Mouse (Mus musculus): ENCODE results near the gene Endov. TPM values are rescaled to one million over a fixed set of nuclear protein-coding genes. Genes with fewer than 3 reads are reported as not detected.

The Endov gene
- polyA plus RNA-seq, 1 experiment from 2014 or later, result 17.8 TPM

Other genes with a start within 250 kb of the Endov start
- 25.6 and 29.6 TPM in 2 replicates for gene Gaa, start 223.5 kb upstream of the Endov start, polyA plus RNA-seq (2015; fragmentation: Nextera tagmentation; extraction: Ambion mirVana)
- 417 and 424 TPM in 2 replicates for gene Eif4a3, start 191.3 kb upstream of the Endov start, polyA plus RNA-seq (2015; fragmentation: Nextera tagmentation; extraction: Ambion mirVana)
- 0.14 and 0.17 TPM in 2 replicates for gene Card14, start 183.6 kb upstream of the Endov start, polyA plus RNA-seq (2015; fragmentation: Nextera tagmentation; extraction: Ambion mirVana)
- gene Sgsh, start 135.8 kb upstream of the Endov start, polyA plus RNA-seq (2015; fragmentation: Nextera tagmentation; extraction: Ambion mirVana), result 5.4 and 6.1 TPM in 2 replicates
- 2.1 and 2.5 TPM in 2 replicates for gene Slc26a11, start 135.8 kb upstream of the Endov start, polyA plus RNA-seq (2015; fragmentation: Nextera tagmentation; extraction: Ambion mirVana)
- 18.7 and 20.2 TPM in 2 replicates for gene Rnf213, start 98.2 kb upstream of the Endov start, polyA plus RNA-seq (2015; fragmentation: Nextera tagmentation; extraction: Ambion mirVana)
- 0.23 and 0.31 TPM in 2 replicates for gene Nptx1, start 56.4 kb downstream of the Endov start, polyA plus RNA-seq (2015; fragmentation: Nextera tagmentation; extraction: Ambion mirVana)
- gene Rptor, start 111.6 kb downstream of the Endov start, polyA plus RNA-seq (2015; fragmentation: Nextera tagmentation; extraction: Ambion mirVana), result 12.3 and 14.0 TPM in 2 replicates